Mouse (Mus musculus): ENCODE measurements around the gene Grhl3. TPM values are rescaled to one million over a fixed set of nuclear protein-coding genes. Genes with fewer than 3 reads are reported as not detected.

Grhl3 gene
- polyA plus RNA-seq, 2 experiments, result 20.6 to 46.2 TPM

DNA sequence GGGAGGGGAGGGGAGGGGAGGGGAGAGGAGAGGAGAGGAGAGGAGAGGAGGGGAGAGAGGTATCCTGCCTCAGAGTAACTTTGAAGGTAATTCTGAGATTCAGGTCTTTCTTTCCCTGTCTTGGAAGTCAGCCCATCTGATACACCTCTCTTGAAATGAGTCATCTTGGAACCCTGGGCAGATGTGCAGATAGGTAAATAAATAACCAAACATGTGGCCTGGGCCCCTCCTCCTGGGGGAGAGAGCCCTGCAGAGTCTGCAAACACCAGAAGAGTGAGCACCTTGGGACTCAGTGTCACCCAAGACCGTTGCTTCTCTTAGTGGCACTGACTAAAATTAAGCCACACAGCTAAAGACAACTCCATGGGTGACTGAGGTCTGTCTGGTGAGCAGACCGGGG, 25.6 kb upstream of the Grhl3 start:
- no peak for TF ChIP-seq POLR2A (IDR thresholded peaks at IDR 0.05; ENCODE audit: borderline replicate concordance, extremely low read depth, insufficient read depth, insufficient read length)
- Histone ChIP-seq H3K36me3 (ENCODE audit: control insufficient read depth, insufficient read depth, low read length) (no peaks in the 10 kb centered on the region), H3K9me3 (ENCODE audit: control insufficient read depth, low read length) (no peaks in the 10 kb centered on the region), H3K9ac (ENCODE audit: low read depth, low read length, severe bottlenecking) (no peak overlapping the region), H3K27me3 (ENCODE audit: control insufficient read depth, insufficient read depth, low read length) (no peaks in the 10 kb centered on the region), H3K4me2 (replicated peaks; ENCODE audit: low read depth, low read length, severe bottlenecking) (no peak overlapping the region), H3K27ac (replicated peaks; ENCODE audit: low read depth, low read length) (no peak overlapping the region), H3K4me3 (replicated peaks; ENCODE audit: low read length) (no peak overlapping the region), H3K4me1 (ENCODE audit: control insufficient read depth, insufficient read depth, low read length) (peaks cover 8% of the 10 kb centered on the region)
- ATAC-seq (ENCODE audit: low FRiP score, low read depth) (no peak), DNase-seq (ENCODE audit: low spot score) (no peak)
- 76% methylated on average over 2 of the region's 2 CpGs for WGBS

DNA sequence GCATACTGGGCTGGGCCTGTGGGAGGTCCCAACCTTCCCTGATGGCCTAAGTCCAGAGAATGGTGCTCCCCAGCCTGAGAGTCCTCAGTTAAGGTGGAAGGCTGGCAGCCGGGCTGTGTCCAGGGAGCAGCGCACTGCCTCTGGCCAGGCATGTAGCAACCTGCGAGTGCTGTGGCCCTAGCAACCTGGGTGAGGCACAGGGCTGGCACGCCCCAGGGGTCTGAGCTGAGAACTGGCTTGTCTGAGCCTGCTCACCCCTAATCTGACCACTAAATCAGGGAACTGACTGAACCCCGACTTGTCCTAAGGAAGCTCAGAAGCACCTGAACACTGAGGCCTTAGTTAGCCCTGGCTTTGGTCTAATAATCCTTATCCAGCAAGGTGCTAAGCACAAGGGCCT, 24.1 kb upstream of the Grhl3 start:
- H3K9ac ChIP-seq (ENCODE audit: low read depth, low read length, severe bottlenecking), result no peak overlapping the region
- no peaks in the 10 kb centered on the region for H3K36me3 ChIP-seq (ENCODE audit: control insufficient read depth, insufficient read depth, low read length)
- no peak overlapping the region for H3K4me2 ChIP-seq (replicated peaks; ENCODE audit: low read depth, low read length, severe bottlenecking)
- no peak overlapping the region for H3K27ac ChIP-seq (replicated peaks; ENCODE audit: low read depth, low read length)
- H3K4me3 ChIP-seq (replicated peaks; ENCODE audit: low read length), result no peak overlapping the region
- DNase-seq (ENCODE audit: low spot score) (no peak), ATAC-seq (ENCODE audit: low FRiP score, low read depth) (no peak)
- H3K4me1 ChIP-seq (ENCODE audit: control insufficient read depth, insufficient read depth, low read length), result peaks cover 8% of the 10 kb centered on the region
- no peak for TF ChIP-seq POLR2A (IDR thresholded peaks at IDR 0.05; ENCODE audit: borderline replicate concordance, extremely low read depth, insufficient read depth, insufficient read length)
- WGBS, result 75% methylated on average over 5 of the region's 5 CpGs
- H3K27me3 ChIP-seq (ENCODE audit: control insufficient read depth, insufficient read depth, low read length), result no peaks in the 10 kb centered on the region
- H3K9me3 ChIP-seq (ENCODE audit: control insufficient read depth, low read length), result peaks cover 7% of the 10 kb centered on the region

DNA sequence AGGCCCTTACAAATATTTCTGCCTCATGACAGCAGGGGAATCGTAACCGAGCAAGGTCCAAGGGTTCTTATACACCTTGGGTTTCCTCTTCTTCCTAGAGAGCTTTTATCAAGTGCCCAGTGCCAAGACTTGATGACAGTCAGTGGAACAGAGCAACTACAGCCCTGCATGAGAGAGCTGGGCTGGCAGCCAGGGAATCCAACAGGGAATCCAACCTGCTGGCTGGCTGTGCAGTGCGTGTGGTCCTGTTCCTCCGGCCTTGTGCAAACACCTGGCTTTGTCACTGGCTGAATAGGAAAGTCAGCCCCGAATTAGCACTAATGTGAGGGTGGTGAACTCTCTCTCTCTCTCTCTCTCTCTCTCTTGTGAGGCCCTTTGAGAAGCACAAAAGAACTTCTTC, 22.5 kb upstream of the Grhl3 start:
- Histone ChIP-seq H3K4me3 (replicated peaks; ENCODE audit: low read length) (no peak overlapping the region), H3K36me3 (ENCODE audit: control insufficient read depth, insufficient read depth, low read length) (no peaks in the 10 kb centered on the region), H3K9ac (ENCODE audit: low read depth, low read length, severe bottlenecking) (no peak overlapping the region), H3K27ac (replicated peaks; ENCODE audit: low read depth, low read length) (peak overlapping the region; percentile 40; the same call in 1 of the 2 replicates), H3K9me3 (ENCODE audit: control insufficient read depth, low read length) (peaks cover 7% of the 10 kb centered on the region), H3K4me2 (replicated peaks; ENCODE audit: low read depth, low read length, severe bottlenecking) (no peak overlapping the region), H3K27me3 (ENCODE audit: control insufficient read depth, insufficient read depth, low read length) (no peaks in the 10 kb centered on the region), H3K4me1 (ENCODE audit: control insufficient read depth, insufficient read depth, low read length) (peaks cover 8% of the 10 kb centered on the region)
- 24% methylated on average over 5 of the region's 5 CpGs for WGBS
- no peak for TF ChIP-seq POLR2A (IDR thresholded peaks at IDR 0.05; ENCODE audit: borderline replicate concordance, extremely low read depth, insufficient read depth, insufficient read length)
- ATAC-seq (ENCODE audit: low FRiP score, low read depth), result peak; percentile 79
- peak; percentile 78 for DNase-seq (ENCODE audit: low spot score)

DNA sequence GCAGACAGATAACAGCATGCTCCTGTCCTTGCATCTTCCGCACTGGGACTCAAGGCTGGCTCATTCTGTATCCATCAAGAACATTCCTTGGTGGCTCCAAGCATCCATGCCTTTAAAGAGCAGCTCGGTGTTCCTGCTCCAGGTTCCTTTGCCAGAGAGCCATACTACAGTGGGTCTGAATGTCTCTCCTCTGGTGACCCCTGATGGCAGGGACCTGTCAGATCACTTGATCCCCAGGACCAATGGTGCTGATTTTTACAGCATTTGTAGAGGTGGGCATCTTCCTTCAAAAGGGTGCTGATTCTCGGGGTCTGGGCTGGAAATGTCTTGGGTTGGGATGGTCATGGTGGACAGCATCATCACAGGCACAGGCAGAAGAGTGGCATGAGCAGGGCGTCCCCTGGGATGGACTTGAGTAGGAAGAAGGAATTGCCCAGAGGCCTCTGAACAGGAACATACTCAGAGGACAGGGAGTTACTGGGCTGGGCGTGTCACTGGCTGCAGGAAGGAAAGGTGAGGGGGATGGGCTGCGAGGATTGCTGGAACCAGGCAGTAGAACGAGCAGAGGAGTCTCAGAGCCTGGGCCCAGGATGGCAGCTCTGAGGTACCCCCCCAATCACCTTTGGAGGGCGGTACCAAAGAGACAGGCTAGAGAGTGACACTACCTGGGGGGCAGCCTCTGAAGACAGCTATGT, 18.3 kb upstream of the Grhl3 start:
- peaks cover 7% of the 10 kb centered on the region for H3K9me3 ChIP-seq (ENCODE audit: control insufficient read depth, low read length)
- no peak overlapping the region for H3K27ac ChIP-seq (replicated peaks; ENCODE audit: low read depth, low read length)
- H3K27me3 ChIP-seq (ENCODE audit: control insufficient read depth, insufficient read depth, low read length), result no peaks in the 10 kb centered on the region
- H3K36me3 ChIP-seq (ENCODE audit: control insufficient read depth, insufficient read depth, low read length), result no peaks in the 10 kb centered on the region
- H3K4me1 ChIP-seq (ENCODE audit: control insufficient read depth, insufficient read depth, low read length), result peaks cover 8% of the 10 kb centered on the region
- no peak for TF ChIP-seq POLR2A (IDR thresholded peaks at IDR 0.05; ENCODE audit: borderline replicate concordance, extremely low read depth, insufficient read depth, insufficient read length)
- H3K4me2 ChIP-seq (replicated peaks; ENCODE audit: low read depth, low read length, severe bottlenecking), result no peak overlapping the region
- DNase-seq (ENCODE audit: low spot score), result no peak
- WGBS, result 51% methylated on average over 8 of the region's 8 CpGs
- H3K4me3 ChIP-seq (replicated peaks; ENCODE audit: low read length), result no peak overlapping the region
- H3K9ac ChIP-seq (ENCODE audit: low read depth, low read length, severe bottlenecking), result no peak overlapping the region
- ATAC-seq (ENCODE audit: low FRiP score, low read depth), result no peak

DNA sequence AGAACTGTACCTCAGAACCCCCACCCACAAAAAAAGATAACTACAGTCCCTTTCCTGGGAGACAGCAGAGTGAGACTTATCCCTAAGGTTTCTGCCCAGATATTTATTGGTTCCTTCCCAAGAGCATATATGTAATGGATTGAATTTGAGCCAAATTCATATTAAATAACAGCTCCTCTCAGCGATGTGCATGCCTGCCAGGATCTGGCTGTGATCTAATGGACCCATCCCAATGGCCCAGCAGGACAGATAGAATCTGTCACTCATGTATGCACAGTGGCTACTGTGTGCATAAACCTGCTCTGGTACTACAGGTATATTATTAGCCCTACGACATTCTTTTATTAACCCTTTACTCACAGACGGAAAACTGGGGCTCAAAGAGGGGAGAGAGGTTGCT, 17.7 kb upstream of the Grhl3 start:
- no peak overlapping the region for H3K4me2 ChIP-seq (replicated peaks; ENCODE audit: low read depth, low read length, severe bottlenecking)
- no peak overlapping the region for H3K4me3 ChIP-seq (replicated peaks; ENCODE audit: low read length)
- no peak for TF ChIP-seq POLR2A (IDR thresholded peaks at IDR 0.05; ENCODE audit: borderline replicate concordance, extremely low read depth, insufficient read depth, insufficient read length)
- no peak overlapping the region for H3K27ac ChIP-seq (replicated peaks; ENCODE audit: low read depth, low read length)
- H3K9ac ChIP-seq (ENCODE audit: low read depth, low read length, severe bottlenecking), result no peak overlapping the region
- DNase-seq (ENCODE audit: low spot score), result no peak
- 43% methylated on average over 3 of the region's 3 CpGs for WGBS
- peaks cover 3% of the 10 kb centered on the region; the same call in 1 of the 2 replicates for H3K4me1 ChIP-seq (ENCODE audit: control insufficient read depth, insufficient read depth, low read length)
- H3K9me3 ChIP-seq (ENCODE audit: control insufficient read depth, low read length), result peaks cover 7% of the 10 kb centered on the region
- no peaks in the 10 kb centered on the region for H3K27me3 ChIP-seq (ENCODE audit: control insufficient read depth, insufficient read depth, low read length)
- ATAC-seq (ENCODE audit: low FRiP score, low read depth), result no peak
- H3K36me3 ChIP-seq (ENCODE audit: control insufficient read depth, insufficient read depth, low read length), result no peaks in the 10 kb centered on the region
